Mouse (Mus musculus): ENCODE results near the gene Flg2.
A peak's percentile ranks its signal among the peaks of the same experiment; 100 is the strongest.

The Flg2 gene

GRCm38 (mm10) chr3:93196978-93197377 is at the start of gene Flg2:
Flg2 (plus strand) TSS chr3:93197278.
- DNase-seq: no peak

GRCm38 (mm10) chr3:93162502-93162901 is 34.6 kb upstream of the Flg2 start:
- no peak for DNase-seq

- DNase-seq: no peak
These were observed 34.0 kb upstream of the Flg2 start for GRCm38 (mm10) chr3:93162996-93163592.

- DNase-seq: peak; percentile 73
These were observed 16.2 kb upstream of the Flg2 start for GRCm38 (mm10) chr3:93180856-93181255.

GRCm38 (mm10) chr3:93201955-93202354 is 4.9 kb downstream of the Flg2 start:
- no peak for DNase-seq

GRCm38 (mm10) chr3:93202499-93202898 is 5.4 kb downstream of the Flg2 start:
- no peak for DNase-seq

Measured in lung, postnatal 10 days (tissue).